Mouse (Mus musculus) stomach, embryonic 16.5 days (tissue): ENCODE data around the gene Efcab3. TPM values are rescaled to one million over a fixed set of nuclear protein-coding genes. Genes with fewer than 3 reads are reported as not detected.
A peak's percentile ranks its signal among the peaks of the same experiment; 100 is the strongest.

Experiments
- ATAC-seq: fragments of 200-750 bp; cut with Nextera tagmentation; 2 replicates; pipeline ENCODE4 v1.8.0; 2017; ENCODE audit warnings: moderate number of reproducible peaks, moderate TSS enrichment; ENCODE audit not compliant: insufficient read depth, low FRiP score
- H3K27ac ChIP-seq: fragments of 300-500 bp; sonication (generic); 2 replicates; pipeline ENCODE4 v1.5.1; 2014; ENCODE audit warnings: low read length
- H3K27me3 ChIP-seq: fragments of 300-500 bp; sonication (generic); 2 replicates; pipeline ENCODE4 v1.6.1; 2014; ENCODE audit warnings: low read length, control low read depth, mixed read lengths; ENCODE audit not compliant: control insufficient read depth, insufficient read depth
- H3K36me3 ChIP-seq: fragments of 300-500 bp; sonication (generic); 2 replicates; pipeline ENCODE4 v1.6.1; 2014; ENCODE audit warnings: low read length; ENCODE audit not compliant: control insufficient read depth, insufficient read depth
- H3K4me1 ChIP-seq: fragments of 300-500 bp; sonication (generic); 2 replicates; pipeline ENCODE4 v1.6.1; 2014; ENCODE audit warnings: low read length, control low read depth, mixed read lengths; ENCODE audit not compliant: control insufficient read depth, insufficient read depth
- H3K4me2 ChIP-seq: fragments of 300-500 bp; sonication (generic); 2 replicates; pipeline ENCODE4 v1.6.1; 2014; ENCODE audit warnings: low read depth, low read length, mixed read lengths
- H3K4me3 ChIP-seq: fragments of 300-500 bp; sonication (generic); replicated peaks from 2 replicates; pipeline ENCODE4 v1.5.1; 2014; ENCODE audit warnings: mild to moderate bottlenecking, low read length
- H3K9ac ChIP-seq: fragments of 300-500 bp; sonication (generic); 2 replicates; pipeline ENCODE4 v1.6.1; 2014; ENCODE audit warnings: low read length
- H3K9me3 ChIP-seq: fragments of 300-500 bp; sonication (generic); replicated peaks from 2 replicates; pipeline ENCODE4 v1.6.1; 2016; ENCODE audit warnings: low read length, control low read depth; ENCODE audit not compliant: control insufficient read depth
- WGBS: fragments of 180-500 bp; shearing (Covaris S2); extraction: QIAGEN DNeasy Blood & Tissue Kit; methylation state at CpG from one replicate; pipeline ENCODE4 v1.1.7; 2014; 5-methylcytosine and 5-hydroxymethylcytosine counted together
- polyA plus RNA-seq: library from polyadenylated mRNA; unstranded; fragments of >200 nt; fragmentation: Nextera tagmentation; extraction: Ambion mirVana; gene quantifications from 2 replicates; pipeline ENCODE4 v1.2.1, GENCODE M21; 2015

The Efcab3 gene
- polyA plus RNA-seq, 1 experiment from 2014 or later = 0.23 TPM

DNA sequence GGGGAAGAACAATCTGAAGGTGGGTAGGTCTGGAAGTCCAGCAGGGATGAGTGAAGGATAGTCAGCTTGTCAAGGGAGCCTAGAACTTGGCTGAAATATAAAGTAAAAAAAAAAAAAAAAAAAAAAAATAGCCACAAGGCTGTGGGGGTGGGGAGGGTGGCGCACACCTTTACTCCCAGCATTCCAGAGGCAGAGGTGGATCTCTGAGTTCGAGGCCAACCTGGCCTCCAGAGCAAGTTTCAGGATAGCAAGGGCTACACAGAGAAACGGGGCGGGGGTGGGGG is 88.6 kb downstream of the Efcab3 start:
- 55% methylated on average over 2 of the region's 4 CpGs for WGBS
- ATAC-seq = no peak
- H3K27me3 ChIP-seq = no peaks in the 10 kb centered on the region

DNA sequence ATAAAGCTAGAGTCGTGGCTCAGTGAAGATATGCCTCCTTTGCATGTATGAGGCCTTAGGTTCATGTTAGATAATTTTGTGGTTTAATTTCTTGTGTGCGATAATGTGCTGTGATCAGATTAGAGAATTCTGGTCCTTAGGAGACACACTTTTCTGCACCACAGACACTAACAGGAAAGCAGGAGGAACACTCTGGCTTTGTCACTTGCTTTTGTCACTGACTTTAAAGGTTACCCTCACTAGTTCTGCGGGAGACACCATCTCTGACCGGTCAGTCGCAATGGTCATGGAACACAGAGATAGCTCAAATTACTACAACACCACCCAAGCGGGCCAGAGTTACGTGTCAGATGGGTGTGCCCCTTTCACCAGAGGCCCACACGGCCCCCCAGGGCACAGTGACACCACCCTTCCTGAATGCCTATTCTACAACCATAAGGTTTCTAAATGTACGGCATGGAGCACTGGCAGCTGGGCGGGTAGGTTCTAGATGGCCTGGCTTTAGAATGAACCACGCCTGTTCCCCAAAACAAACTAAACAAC is 89.0 kb downstream of the Efcab3 start:
- Histone ChIP-seq H3K4me2 (no peak overlapping the region), H3K4me3 (no peak overlapping the region), H3K9ac (no peak overlapping the region), H3K4me1 (peaks cover 14% of the 10 kb centered on the region), H3K27ac (no peak overlapping the region), H3K27me3 (no peaks in the 10 kb centered on the region), H3K9me3 (no peaks in the 10 kb centered on the region), H3K36me3 (no peaks in the 10 kb centered on the region)
- 78% methylated on average over 11 of the region's 11 CpGs for WGBS
- 0 out of 2 replicates have a peak, but pooled peaks have one; percentile 26 for ATAC-seq

More for the DNA sequence above, 88.6 kb downstream of the Efcab3 start:
- no peaks in the 10 kb centered on the region for H3K36me3 ChIP-seq
- H3K27ac ChIP-seq = no peak overlapping the region
- peaks cover 14% of the 10 kb centered on the region for H3K4me1 ChIP-seq
- no peak overlapping the region for H3K4me2 ChIP-seq
- no peak overlapping the region for H3K4me3 ChIP-seq
- H3K9me3 ChIP-seq = no peaks in the 10 kb centered on the region
- H3K9ac ChIP-seq = no peak overlapping the region

DNA sequence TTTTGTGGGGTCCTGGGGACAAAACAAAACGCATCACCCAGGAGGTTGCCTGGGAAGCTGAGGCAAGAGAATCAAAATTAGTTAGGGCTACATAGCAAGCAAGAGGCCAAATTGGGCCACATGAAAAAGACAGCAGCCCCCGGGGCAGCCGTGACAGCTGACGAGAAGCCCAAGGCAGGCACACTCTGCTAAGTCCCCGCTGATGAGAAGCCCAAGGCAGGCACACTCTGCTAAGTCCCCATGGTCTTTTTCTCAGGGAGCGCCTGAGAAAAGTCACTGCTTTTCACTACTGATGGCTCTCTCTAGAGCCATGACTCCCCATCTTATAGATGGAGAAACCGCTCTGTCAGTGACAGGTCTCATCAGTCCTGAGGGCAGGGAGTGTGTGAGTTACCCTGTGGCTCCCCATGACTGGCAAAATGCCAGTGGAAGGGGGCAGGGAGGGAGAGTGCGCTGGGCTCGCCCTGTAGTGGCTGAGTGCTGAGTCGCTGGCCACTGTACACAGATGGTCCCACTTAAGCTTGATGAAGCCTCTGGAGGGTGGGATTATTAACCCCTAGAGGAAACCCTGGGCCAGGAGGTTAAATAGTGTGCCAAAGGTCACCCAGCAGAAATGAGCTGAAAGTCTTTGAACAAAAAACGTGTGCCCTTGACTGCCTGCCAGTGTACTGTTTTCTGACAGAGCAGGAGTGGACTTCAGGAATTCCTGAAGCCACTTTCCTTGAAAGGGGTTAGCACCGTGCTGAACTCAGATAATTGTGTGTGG is 89.9 kb downstream of the Efcab3 start:
- no peak overlapping the region for H3K27ac ChIP-seq
- no peak overlapping the region; the same call in 1 of the 2 replicates for H3K9ac ChIP-seq
- WGBS = 29% methylated on average over 12 of the region's 12 CpGs
- no peak overlapping the region for H3K4me2 ChIP-seq
- H3K4me1 ChIP-seq = peaks cover 14% of the 10 kb centered on the region
- no peaks in the 10 kb centered on the region for H3K9me3 ChIP-seq
- peak; percentile 82 for ATAC-seq
- no peak overlapping the region for H3K4me3 ChIP-seq
- no peaks in the 10 kb centered on the region for H3K27me3 ChIP-seq
- H3K36me3 ChIP-seq = no peaks in the 10 kb centered on the region

DNA sequence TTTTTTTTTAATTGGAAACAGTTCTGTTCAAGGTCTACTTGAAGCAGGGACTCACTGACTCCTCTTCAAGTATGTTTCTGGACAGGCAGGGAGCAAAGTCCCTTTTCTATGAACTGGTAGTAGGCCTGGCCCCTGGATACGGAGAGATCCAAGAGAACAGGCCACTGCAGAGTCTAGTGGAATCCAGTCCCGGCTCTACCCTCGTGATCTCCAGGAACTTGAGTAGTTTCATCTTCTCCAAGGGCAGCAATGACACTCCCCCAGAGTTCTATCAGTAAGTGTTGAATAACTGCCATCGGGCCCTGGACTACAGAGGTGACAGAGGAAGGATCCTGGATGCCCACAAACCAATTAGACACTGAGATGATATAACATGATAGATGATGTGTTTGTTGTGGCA is 92.5 kb downstream of the Efcab3 start:
- Histone ChIP-seq H3K4me1 (peaks cover 14% of the 10 kb centered on the region), H3K9me3 (no peaks in the 10 kb centered on the region), H3K4me3 (no peak overlapping the region), H3K27me3 (no peaks in the 10 kb centered on the region), H3K36me3 (no peaks in the 10 kb centered on the region), H3K27ac (no peak overlapping the region), H3K4me2 (no peak overlapping the region), H3K9ac (no peak overlapping the region)
- ATAC-seq = no peak
- WGBS = 70% methylated on average over 4 of the region's 4 CpGs

DNA sequence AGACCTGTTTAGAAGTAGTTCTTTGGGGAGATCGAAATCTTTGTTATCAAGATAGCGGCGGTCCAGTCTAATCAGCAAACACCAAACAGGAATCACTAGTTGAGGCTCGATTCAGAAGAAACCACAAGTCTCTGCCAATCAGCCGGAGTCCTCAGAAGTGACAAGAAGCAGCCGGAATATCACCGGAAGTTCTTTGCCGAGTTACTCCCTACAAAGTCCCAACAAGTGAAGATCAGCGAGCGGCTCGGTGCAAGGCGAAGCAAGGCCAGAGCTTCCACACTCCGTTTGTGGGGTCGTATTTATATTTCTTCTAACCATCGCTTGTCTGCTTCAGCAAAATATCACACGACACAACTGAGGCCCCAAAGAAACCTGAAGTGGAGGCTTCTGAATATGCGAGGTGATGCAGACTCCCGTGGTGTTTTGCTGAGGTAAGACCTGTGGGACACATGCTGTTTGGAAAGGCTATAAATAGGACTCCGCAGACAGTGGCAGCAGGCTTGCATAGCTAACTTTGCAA is 93.4 kb downstream of the Efcab3 start:
- Histone ChIP-seq H3K4me1 (peaks cover 14% of the 10 kb centered on the region), H3K4me2 (no peak overlapping the region), H3K36me3 (no peaks in the 10 kb centered on the region), H3K9me3 (no peaks in the 10 kb centered on the region), H3K9ac (no peak overlapping the region), H3K27ac (no peak overlapping the region), H3K27me3 (no peaks in the 10 kb centered on the region), H3K4me3 (no peak overlapping the region)
- no peak for ATAC-seq
- WGBS = 79% methylated on average over 19 of the region's 19 CpGs

DNA sequence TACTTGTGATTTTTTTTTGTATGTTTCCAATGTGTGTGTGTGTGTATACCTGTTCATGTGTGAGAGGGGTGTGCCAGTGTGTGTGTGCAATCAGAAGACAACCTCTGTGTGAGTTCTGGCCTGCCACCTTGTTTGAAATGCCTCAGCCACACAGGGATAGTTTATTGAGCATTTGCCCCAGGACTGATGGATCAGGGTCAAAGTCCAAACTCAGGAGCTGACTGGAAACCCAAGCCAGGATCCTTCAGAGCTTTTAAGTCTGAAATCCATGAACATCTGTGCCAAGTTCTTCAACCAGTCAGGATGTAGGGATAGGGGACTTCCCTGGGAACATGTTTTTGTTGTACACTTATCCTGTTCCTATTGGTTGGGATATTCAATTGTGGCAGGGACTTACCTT is 94.7 kb downstream of the Efcab3 start:
- Histone ChIP-seq H3K27ac (no peak overlapping the region), H3K36me3 (no peaks in the 10 kb centered on the region), H3K9me3 (peaks cover 7% of the 10 kb centered on the region), H3K4me3 (no peak overlapping the region), H3K4me2 (no peak overlapping the region), H3K27me3 (no peaks in the 10 kb centered on the region), H3K4me1 (peaks cover 8% of the 10 kb centered on the region), H3K9ac (no peak overlapping the region)
- ATAC-seq = no peak

DNA sequence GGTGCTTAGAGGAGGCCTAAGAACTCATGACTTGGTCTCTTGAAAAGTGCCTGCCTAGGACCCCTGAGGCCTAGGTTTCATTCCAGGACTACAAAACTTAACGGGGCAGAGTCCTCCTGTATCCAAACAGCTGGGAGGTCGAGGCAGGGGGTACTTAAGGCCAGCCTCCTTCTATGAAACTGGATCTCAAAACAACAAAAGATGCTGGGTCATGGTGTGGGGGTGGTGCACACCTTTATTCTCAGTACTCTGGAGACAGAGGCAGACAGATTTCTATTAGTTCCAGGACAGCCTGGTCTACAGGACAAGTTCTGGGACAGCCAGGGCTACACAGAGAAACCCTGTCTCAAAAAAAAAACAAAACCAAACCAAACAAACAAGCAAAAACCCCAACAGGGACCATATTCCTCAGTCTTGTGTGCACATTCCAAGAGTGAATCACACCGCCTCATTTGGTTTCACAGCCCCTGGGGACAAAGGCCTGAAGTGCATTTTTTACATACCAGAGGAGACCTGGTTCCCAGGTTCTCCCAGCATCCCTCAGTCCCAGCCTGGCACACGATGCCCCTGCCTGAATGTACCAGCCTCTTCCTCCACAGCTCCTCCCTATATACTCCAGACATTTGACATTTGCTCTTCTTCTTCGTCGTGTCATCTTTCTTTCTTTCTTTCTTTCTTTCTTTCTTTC is 96.4 kb downstream of the Efcab3 start:
- H3K9ac ChIP-seq = no peak overlapping the region
- no peak overlapping the region for H3K4me2 ChIP-seq
- no peaks in the 10 kb centered on the region for H3K4me1 ChIP-seq
- H3K4me3 ChIP-seq = no peak overlapping the region
- no peak for ATAC-seq
- no peak overlapping the region for H3K27ac ChIP-seq
- no peaks in the 10 kb centered on the region for H3K36me3 ChIP-seq
- H3K27me3 ChIP-seq = no peaks in the 10 kb centered on the region
- peaks cover 11% of the 10 kb centered on the region for H3K9me3 ChIP-seq
- WGBS = 57% methylated on average over 6 of the region's 6 CpGs

DNA sequence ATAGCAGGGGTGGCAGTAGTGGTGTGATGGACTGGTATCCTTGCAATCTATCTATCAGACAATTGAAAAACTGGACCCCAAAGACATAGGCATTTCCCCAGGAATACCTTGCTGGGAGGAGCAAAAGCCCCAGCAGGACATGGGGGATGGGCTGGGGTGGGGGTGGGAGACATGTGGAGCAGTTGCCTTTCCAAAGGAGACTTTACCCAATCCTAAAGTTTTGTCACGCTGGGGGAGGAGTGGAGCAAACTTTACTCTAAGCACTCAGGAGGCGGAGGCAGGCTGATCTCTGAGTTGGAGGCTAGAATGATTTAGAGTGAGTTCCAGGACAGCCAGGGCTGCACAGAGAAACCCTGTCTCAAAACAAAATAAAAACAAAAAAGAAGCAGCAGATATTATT is 98.0 kb downstream of the Efcab3 start:
- H3K4me1 ChIP-seq = no peaks in the 10 kb centered on the region
- H3K9me3 ChIP-seq = peaks cover 21% of the 10 kb centered on the region
- H3K27me3 ChIP-seq = no peaks in the 10 kb centered on the region
- H3K4me3 ChIP-seq = no peak overlapping the region
- no peak overlapping the region for H3K4me2 ChIP-seq
- 94% methylated on average over 2 of the region's 2 CpGs for WGBS
- ATAC-seq = no peak
- H3K27ac ChIP-seq = no peak overlapping the region
- no peaks in the 10 kb centered on the region for H3K36me3 ChIP-seq
- no peak overlapping the region for H3K9ac ChIP-seq
